Mouse (Mus musculus) intestine, embryonic 16.5 days (tissue): ENCODE results near the gene Spef2. TPM values are rescaled to one million over a fixed set of nuclear protein-coding genes. Genes with fewer than 3 reads are reported as not detected.

ENCODE experiments used
- ATAC-seq: fragments of 200-750 bp; cut with Nextera tagmentation; 2 replicates; pipeline ENCODE4 v1.8.0; 2017; ENCODE audit warnings: moderate TSS enrichment, moderate library complexity
- H3K27ac ChIP-seq: fragments of 300-500 bp; sonication (generic); 2 replicates; pipeline ENCODE4 v1.5.1; 2014; ENCODE audit warnings: mild to moderate bottlenecking, low read length
- H3K27me3 ChIP-seq: fragments of 300-500 bp; sonication (generic); replicated peaks from 2 replicates; pipeline ENCODE4 v1.6.1; 2014; ENCODE audit warnings: low read length, control low read depth, mixed read lengths; ENCODE audit not compliant: control insufficient read depth, insufficient read depth
- H3K36me3 ChIP-seq: fragments of 300-500 bp; sonication (generic); 2 replicates; pipeline ENCODE4 v1.6.1; 2014; ENCODE audit warnings: low read length, control low read depth; ENCODE audit not compliant: control insufficient read depth, insufficient read depth
- H3K4me1 ChIP-seq: fragments of 300-500 bp; sonication (generic); 2 replicates; pipeline ENCODE4 v1.6.1; 2014; ENCODE audit warnings: low read length, control low read depth, mixed read lengths; ENCODE audit not compliant: control insufficient read depth, insufficient read depth
- H3K4me2 ChIP-seq: fragments of 300-500 bp; sonication (generic); 2 replicates; pipeline ENCODE4 v1.6.1; 2014; ENCODE audit warnings: low read depth, low read length, control low read depth
- H3K4me3 ChIP-seq: fragments of 300-500 bp; sonication (generic); 2 replicates; pipeline ENCODE4 v1.5.1; 2014; ENCODE audit warnings: mild to moderate bottlenecking, low read length
- H3K9ac ChIP-seq: fragments of 300-500 bp; sonication (generic); 2 replicates; pipeline ENCODE4 v1.6.1; 2014; ENCODE audit warnings: low read depth, low read length
- H3K9me3 ChIP-seq: fragments of 300-500 bp; sonication (generic); 2 replicates; pipeline ENCODE4 v1.6.1; 2016; ENCODE audit warnings: low read length, control low read depth; ENCODE audit not compliant: control insufficient read depth
- WGBS: fragments of 180-500 bp; shearing (Covaris S2); extraction: QIAGEN DNeasy Blood & Tissue Kit; methylation state at CpG from one replicate; pipeline ENCODE4 v1.1.7; 2014; 5-methylcytosine and 5-hydroxymethylcytosine counted together
- polyA plus RNA-seq: library from polyadenylated mRNA; unstranded; fragments of >200 nt; fragmentation: Nextera tagmentation; extraction: Ambion mirVana; gene quantifications from 2 replicates; pipeline ENCODE4 v1.2.1, GENCODE M21; 2015

Gene Spef2
- polyA plus RNA-seq, 1 experiment from 2014 or later, result 0.15 TPM

GRCm38 (mm10) chr15:9600088-9600455 lies 148.6 kb downstream of the Spef2 start:
- no peak for ATAC-seq
- Histone ChIP-seq H3K27me3 (no peaks in the 10 kb centered on the region), H3K4me3 (no peak overlapping the region), H3K27ac (no peak overlapping the region), H3K9me3 (no peaks in the 10 kb centered on the region), H3K4me1 (no peaks in the 10 kb centered on the region), H3K36me3 (no peaks in the 10 kb centered on the region), H3K4me2 (no peak overlapping the region), H3K9ac (no peak overlapping the region)
- 91% methylated on average over 6 of the region's 6 CpGs for WGBS

GRCm38 (mm10) chr15:9599382-9600087 lies 149.1 kb downstream of the Spef2 start:
- no peak overlapping the region for H3K27ac ChIP-seq
- no peaks in the 10 kb centered on the region for H3K9me3 ChIP-seq
- H3K27me3 ChIP-seq, result no peaks in the 10 kb centered on the region
- 70% methylated on average over 12 of the region's 12 CpGs for WGBS
- no peak for ATAC-seq
- H3K9ac ChIP-seq, result no peak overlapping the region
- H3K4me3 ChIP-seq, result no peak overlapping the region
- H3K36me3 ChIP-seq, result no peaks in the 10 kb centered on the region
- H3K4me1 ChIP-seq, result no peaks in the 10 kb centered on the region
- no peak overlapping the region for H3K4me2 ChIP-seq

- no peak overlapping the region for H3K4me3 ChIP-seq
- H3K9ac ChIP-seq, result no peak overlapping the region
- H3K27me3 ChIP-seq, result no peaks in the 10 kb centered on the region
- H3K27ac ChIP-seq, result no peak overlapping the region
- no peaks in the 10 kb centered on the region for H3K4me1 ChIP-seq
- no peak overlapping the region for H3K4me2 ChIP-seq
- WGBS, result 82% methylated on average over 6 of the region's 6 CpGs
- H3K9me3 ChIP-seq, result no peaks in the 10 kb centered on the region
- no peak for ATAC-seq
- H3K36me3 ChIP-seq, result no peaks in the 10 kb centered on the region
Measured at GRCm38 (mm10) chr15:9596298-9597060, 152.2 kb downstream of the Spef2 start.

- no peaks in the 10 kb centered on the region for H3K4me1 ChIP-seq
- H3K27me3 ChIP-seq, result no peaks in the 10 kb centered on the region
- WGBS, result 80% methylated on average over 4 of the region's 4 CpGs
- H3K27ac ChIP-seq, result no peak overlapping the region
- H3K9me3 ChIP-seq, result no peaks in the 10 kb centered on the region
- ATAC-seq, result no peak
- no peak overlapping the region for H3K9ac ChIP-seq
- no peaks in the 10 kb centered on the region for H3K36me3 ChIP-seq
- no peak overlapping the region for H3K4me2 ChIP-seq
- H3K4me3 ChIP-seq, result no peak overlapping the region
Measured at GRCm38 (mm10) chr15:9589939-9590338, 158.7 kb downstream of the Spef2 start.

- Histone ChIP-seq H3K4me3 (no peak overlapping the region), H3K27me3 (no peaks in the 10 kb centered on the region), H3K9ac (no peak overlapping the region), H3K36me3 (no peaks in the 10 kb centered on the region), H3K9me3 (no peaks in the 10 kb centered on the region), H3K27ac (no peak overlapping the region), H3K4me1 (no peaks in the 10 kb centered on the region), H3K4me2 (no peak overlapping the region)
- no peak for ATAC-seq
- 50% methylated on average over 11 of the region's 11 CpGs for WGBS
Measured at GRCm38 (mm10) chr15:9580470-9581280, 168.0 kb downstream of the Spef2 start.

- no peak for ATAC-seq
- Histone ChIP-seq H3K27me3 (no peaks in the 10 kb centered on the region), H3K4me1 (no peaks in the 10 kb centered on the region), H3K4me3 (no peak overlapping the region), H3K36me3 (no peaks in the 10 kb centered on the region), H3K9ac (no peak overlapping the region), H3K27ac (no peak overlapping the region), H3K9me3 (no peaks in the 10 kb centered on the region), H3K4me2 (no peak overlapping the region)
- 79% methylated on average over 4 of the region's 4 CpGs for WGBS
Measured at GRCm38 (mm10) chr15:9577303-9577702, 171.4 kb downstream of the Spef2 start.

- Histone ChIP-seq H3K4me2 (no peak overlapping the region), H3K4me1 (no peaks in the 10 kb centered on the region), H3K27ac (no peak overlapping the region), H3K9ac (no peak overlapping the region), H3K4me3 (no peak overlapping the region), H3K9me3 (no peaks in the 10 kb centered on the region), H3K36me3 (no peaks in the 10 kb centered on the region), H3K27me3 (no peaks in the 10 kb centered on the region)
- ATAC-seq, result no peak
- WGBS, result 84% methylated on average over 5 of the region's 5 CpGs
Measured at GRCm38 (mm10) chr15:9574796-9575195, 173.9 kb downstream of the Spef2 start.

- H3K27ac ChIP-seq, result no peak overlapping the region
- WGBS, result 63% methylated on average over 4 of the region's 4 CpGs
- H3K27me3 ChIP-seq, result no peaks in the 10 kb centered on the region
- H3K4me2 ChIP-seq, result no peak overlapping the region
- no peak for ATAC-seq
- H3K4me1 ChIP-seq, result no peaks in the 10 kb centered on the region
- H3K9ac ChIP-seq, result no peak overlapping the region
- H3K9me3 ChIP-seq, result no peaks in the 10 kb centered on the region
- H3K4me3 ChIP-seq, result no peak overlapping the region
- H3K36me3 ChIP-seq, result no peaks in the 10 kb centered on the region
Measured at GRCm38 (mm10) chr15:9573361-9573760, 175.3 kb downstream of the Spef2 start.

- no peaks in the 10 kb centered on the region for H3K9me3 ChIP-seq
- 81% methylated on average over 7 of the region's 7 CpGs for WGBS
- no peak overlapping the region for H3K4me2 ChIP-seq
- no peak overlapping the region for H3K9ac ChIP-seq
- H3K36me3 ChIP-seq, result no peaks in the 10 kb centered on the region
- H3K4me3 ChIP-seq, result no peak overlapping the region
- no peak overlapping the region for H3K27ac ChIP-seq
- ATAC-seq, result no peak
- H3K4me1 ChIP-seq, result no peaks in the 10 kb centered on the region
- H3K27me3 ChIP-seq, result no peaks in the 10 kb centered on the region
Measured at GRCm38 (mm10) chr15:9572664-9573063, 176.0 kb downstream of the Spef2 start.
